Mouse (Mus musculus) intestine, embryonic 15.5 days (tissue): ENCODE measurements around the gene Rtl5. TPM values are rescaled to one million over a fixed set of nuclear protein-coding genes. Genes with fewer than 3 reads are reported as not detected.
A peak's percentile ranks its signal among the peaks of the same experiment; 100 is the strongest.
"Not testable (repeated sequence)": the region's sequence is repeated elsewhere in the genome, so short reads cannot be mapped to it uniquely, and the experiment has no call there.

Experiments
- ATAC-seq: fragments of 200-750 bp; cut with Nextera tagmentation; 2 replicates; pipeline ENCODE4 v1.8.0; 2017; ENCODE audit warnings: moderate TSS enrichment, moderate library complexity
- H3K27ac ChIP-seq: fragments of 300-500 bp; sonication (generic); 2 replicates; pipeline ENCODE4 v1.5.1; 2015; ENCODE audit warnings: mild to moderate bottlenecking, inconsistent platforms
- H3K27me3 ChIP-seq: fragments of 300-500 bp; sonication (generic); replicated peaks from 2 replicates; pipeline ENCODE4 v1.6.1; 2015; ENCODE audit warnings: inconsistent platforms
- H3K36me3 ChIP-seq: fragments of 300-500 bp; sonication (generic); 2 replicates; pipeline ENCODE4 v1.6.1; 2015; ENCODE audit warnings: inconsistent platforms
- H3K4me1 ChIP-seq: fragments of 300-500 bp; sonication (generic); replicated peaks from 2 replicates; pipeline ENCODE4 v1.6.1; 2015; ENCODE audit warnings: inconsistent platforms
- H3K4me2 ChIP-seq: fragments of 300-500 bp; sonication (generic); replicated peaks from 2 replicates; pipeline ENCODE4 v1.6.1; 2015; ENCODE audit warnings: mild to moderate bottlenecking, inconsistent platforms
- H3K4me3 ChIP-seq: fragments of 300-500 bp; sonication (generic); replicated peaks from 2 replicates; pipeline ENCODE4 v1.5.1; 2015; ENCODE audit warnings: inconsistent platforms
- H3K9ac ChIP-seq: fragments of 300-500 bp; sonication (generic); 2 replicates; pipeline ENCODE4 v1.6.1; 2015; ENCODE audit warnings: inconsistent platforms
- H3K9me3 ChIP-seq: fragments of 300-500 bp; sonication (generic); 2 replicates; pipeline ENCODE4 v1.6.1; 2016; ENCODE audit warnings: inconsistent platforms
- WGBS: fragments of 180-500 bp; shearing (Covaris S2); methylation state at CpG from one replicate; pipeline ENCODE4 v1.1.7; 2015; 5-methylcytosine and 5-hydroxymethylcytosine counted together
- polyA plus RNA-seq: library from polyadenylated mRNA; unstranded; fragments of >200 nt; fragmentation: Nextera tagmentation; extraction: Ambion mirVana; gene quantifications from 2 replicates; pipeline ENCODE4 v1.2.1, GENCODE M21; 2015

The Rtl5 gene
- 1.1 and 1.3 TPM in 2 replicates for polyA plus RNA-seq

- WGBS = 23% methylated on average over 61 of the region's 61 CpGs
- Histone ChIP-seq H3K4me2 (peak within 1 kb of the TSS; percentile 76), H3K27me3 (no peaks in the 10 kb centered on the region), H3K9ac (peak within 1 kb of the TSS; percentile 45), H3K9me3 (no peaks in the 10 kb centered on the region), H3K4me3 (peak within 1 kb of the TSS; percentile 47), H3K4me1 (no peaks in the 10 kb centered on the region), H3K27ac (peak within 1 kb of the TSS; percentile 67), H3K36me3 (no peaks in the 10 kb centered on the region)
- ATAC-seq = peak; percentile 97
These were observed at the start of gene Rtl5 for GRCm38 (mm10) chrX:102070591-102071471. Gene Rtl5, minus strand, starts transcription at chrX:102071304.

DNA sequence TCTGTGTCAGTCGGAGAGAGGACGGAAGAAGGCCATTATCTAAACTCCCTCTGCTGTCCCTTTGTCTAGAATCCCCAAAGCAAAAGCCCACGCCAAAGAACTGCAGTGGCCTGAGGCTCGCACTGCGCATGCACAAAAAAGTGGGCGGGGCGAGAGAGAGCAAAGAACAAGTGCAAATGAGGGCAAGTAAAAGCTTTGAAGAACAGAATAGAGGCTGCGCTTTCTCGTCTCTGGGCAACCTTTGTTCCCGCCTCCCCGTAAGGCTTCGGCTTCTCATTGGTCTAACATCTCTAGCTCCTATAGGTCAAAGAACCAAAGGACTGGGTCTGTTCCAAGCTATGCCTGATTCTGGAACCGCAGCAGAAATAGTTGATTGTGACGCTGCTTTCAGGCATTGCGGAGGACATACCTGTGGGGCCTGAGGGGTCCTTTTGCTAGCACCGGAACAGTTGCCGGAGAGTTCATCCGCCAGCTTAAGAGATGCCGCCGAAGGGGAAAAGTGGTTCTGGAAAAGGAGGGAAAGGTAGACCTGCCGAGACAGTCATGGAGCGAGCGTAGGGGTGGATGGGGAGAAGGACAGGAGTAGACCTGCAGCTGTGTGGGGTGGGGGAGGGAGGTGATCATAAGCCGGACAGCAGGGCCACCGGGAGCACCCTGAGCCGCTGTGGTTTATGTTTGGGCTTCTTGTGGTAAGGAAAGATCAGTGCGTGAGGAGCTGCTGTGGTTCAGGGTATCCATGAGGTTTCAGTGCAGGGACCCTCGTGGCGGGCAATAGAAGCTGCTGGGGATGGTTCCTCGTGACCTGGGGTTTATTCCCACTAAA is 48.1 kb upstream of the Rtl5 start, which contains the start of gene Pin4:
TSS of gene Pin4 (plus strand) at position 406 of the 823 bp plus-strand sequence.
- no peaks in the 10 kb centered on the region for H3K4me1 ChIP-seq
- H3K9me3 ChIP-seq = no peaks in the 10 kb centered on the region
- H3K27me3 ChIP-seq = no peaks in the 10 kb centered on the region
- H3K4me3 ChIP-seq = peak within 1 kb of the TSS; percentile 55
- no peak within 1 kb of the TSS for H3K27ac ChIP-seq
- WGBS = 15% methylated on average over 30 of the region's 30 CpGs
- no peaks in the 10 kb centered on the region for H3K36me3 ChIP-seq
- peak within 1 kb of the TSS; percentile 45 for H3K9ac ChIP-seq
- peak; percentile 99 for ATAC-seq
- peak within 1 kb of the TSS; percentile 53 for H3K4me2 ChIP-seq

DNA sequence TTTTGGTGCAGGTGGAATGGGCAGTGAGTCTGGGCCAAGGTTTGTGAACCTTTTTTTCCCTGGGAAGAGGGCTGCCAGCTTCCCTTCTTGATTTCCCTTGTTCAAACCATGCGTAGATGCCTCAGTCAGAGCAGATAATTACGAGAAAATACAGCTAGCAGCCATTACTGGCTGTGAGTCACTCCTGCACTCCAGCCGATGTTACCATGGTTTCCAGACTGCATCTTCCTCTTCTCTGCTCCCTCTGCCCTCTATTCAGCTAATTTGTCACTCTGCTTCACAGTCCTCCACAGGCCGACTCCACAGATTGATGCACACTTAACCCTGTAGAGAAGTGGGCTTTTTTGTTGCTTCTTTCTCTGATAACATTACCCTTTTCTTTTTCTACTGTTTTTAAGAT is 44.6 kb upstream of the Rtl5 start:
- Histone ChIP-seq H3K4me3 (no peak overlapping the region), H3K27me3 (no peaks in the 10 kb centered on the region), H3K9ac (no peak overlapping the region), H3K27ac (no peak overlapping the region), H3K4me1 (no peaks in the 10 kb centered on the region), H3K36me3 (no peaks in the 10 kb centered on the region), H3K4me2 (no peak overlapping the region), H3K9me3 (no peaks in the 10 kb centered on the region)
- 52% methylated on average over 4 of the region's 4 CpGs for WGBS
- ATAC-seq = no peak

- H3K4me1 ChIP-seq, H3K27me3 ChIP-seq, H3K4me3 ChIP-seq, H3K36me3 ChIP-seq, H3K9ac ChIP-seq, H3K9me3 ChIP-seq, H3K27ac ChIP-seq, H3K4me2 ChIP-seq, ATAC-seq: not testable (repeated sequence)
- 61% methylated on average over 5 of the region's 5 CpGs for WGBS
These were observed 38.2 kb upstream of the Rtl5 start for GRCm38 (mm10) chrX:102109349-102109748.

DNA sequence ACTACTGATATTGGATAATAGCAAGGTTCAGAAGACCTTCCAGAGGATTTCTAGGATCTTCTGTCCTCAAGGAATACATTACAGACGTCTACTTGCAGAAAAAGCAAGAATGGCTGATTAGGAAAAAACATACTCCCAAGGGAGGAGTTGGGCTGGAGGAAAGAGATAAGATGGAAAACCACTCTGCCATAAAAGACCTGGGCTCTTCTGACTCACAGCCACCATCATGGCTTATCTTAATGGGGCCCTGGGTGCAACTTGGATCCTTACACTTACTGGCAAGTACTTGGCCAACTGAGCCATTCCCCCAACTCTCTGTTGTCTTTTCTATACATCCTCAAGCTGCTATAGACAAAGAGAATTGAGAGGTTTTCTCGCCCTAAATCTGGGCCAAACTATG is 32.7 kb upstream of the Rtl5 start:
- not testable (repeated sequence) for H3K4me1 ChIP-seq, H3K4me2 ChIP-seq, H3K9ac ChIP-seq, H3K4me3 ChIP-seq, H3K36me3 ChIP-seq, H3K9me3 ChIP-seq, H3K27me3 ChIP-seq, H3K27ac ChIP-seq, ATAC-seq
- 64% methylated on average over 2 of the region's 2 CpGs for WGBS

DNA sequence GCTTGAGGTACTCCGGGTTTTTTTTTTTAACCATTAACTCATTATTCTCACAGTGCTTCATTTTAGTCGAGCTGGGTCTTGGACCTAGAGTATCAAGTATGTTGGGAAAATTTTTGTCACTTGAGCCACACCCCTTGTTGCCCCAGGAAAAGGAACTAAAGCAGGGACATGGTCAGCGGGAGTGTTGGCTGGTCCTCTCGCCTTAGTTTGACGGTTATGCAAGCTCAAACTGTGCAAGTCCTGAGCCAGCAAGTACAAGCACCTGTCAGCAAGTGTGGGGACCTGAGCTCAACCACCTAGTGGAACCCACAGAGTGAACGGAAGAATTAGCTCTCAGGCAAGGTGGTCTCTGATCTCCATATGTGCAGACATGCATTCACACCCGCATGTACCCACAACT is 30.8 kb upstream of the Rtl5 start:
- Histone ChIP-seq H3K4me1 (no peaks in the 10 kb centered on the region), H3K4me2 (no peak overlapping the region), H3K9ac (no peak overlapping the region), H3K27ac (no peak overlapping the region), H3K9me3 (no peaks in the 10 kb centered on the region), H3K27me3 (no peaks in the 10 kb centered on the region), H3K36me3 (no peaks in the 10 kb centered on the region), H3K4me3 (no peak overlapping the region)
- no peak for ATAC-seq
- 71% methylated on average over 7 of the region's 7 CpGs for WGBS

GRCm38 (mm10) chrX:102094381-102094904 is 23.3 kb upstream of the Rtl5 start:
- Histone ChIP-seq H3K27ac (no peak overlapping the region), H3K9me3 (no peaks in the 10 kb centered on the region), H3K9ac (no peak overlapping the region), H3K27me3 (peaks cover 4% of the 10 kb centered on the region; the same call in 1 of the 2 replicates), H3K4me2 (no peak overlapping the region), H3K4me1 (no peaks in the 10 kb centered on the region), H3K36me3 (no peaks in the 10 kb centered on the region), H3K4me3 (no peak overlapping the region)
- ATAC-seq = no peak
- WGBS = 72% methylated on average over 7 of the region's 7 CpGs

DNA sequence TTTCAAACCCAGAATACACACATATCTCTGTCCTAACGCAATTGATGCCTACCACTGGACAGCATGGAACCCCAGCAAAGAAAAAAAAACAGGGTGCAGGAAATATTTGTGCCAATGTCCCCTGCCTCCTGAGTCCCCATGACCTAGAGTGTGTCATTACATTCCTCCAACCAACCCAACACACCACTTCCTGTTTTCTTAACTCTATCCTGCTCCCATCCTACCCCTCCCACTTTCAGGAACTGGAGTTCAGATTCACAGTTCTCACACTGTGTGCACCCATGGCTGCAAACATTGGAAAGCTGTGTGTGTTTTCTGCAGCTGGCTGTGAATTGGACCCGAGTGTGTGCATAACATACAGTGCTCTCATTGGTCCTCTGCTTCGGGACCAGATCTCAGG is 19.5 kb upstream of the Rtl5 start:
- Histone ChIP-seq H3K27me3 (peaks cover 4% of the 10 kb centered on the region; the same call in 1 of the 2 replicates), H3K4me1 (no peaks in the 10 kb centered on the region), H3K4me2 (no peak overlapping the region), H3K36me3 (no peaks in the 10 kb centered on the region), H3K27ac (no peak overlapping the region), H3K9ac (no peak overlapping the region), H3K9me3 (no peaks in the 10 kb centered on the region), H3K4me3 (no peak overlapping the region)
- 77% methylated on average over 3 of the region's 3 CpGs for WGBS
- no peak for ATAC-seq

- ATAC-seq = peak; percentile 84
- Histone ChIP-seq H3K36me3 (no peaks in the 10 kb centered on the region), H3K9ac (no peak overlapping the region), H3K9me3 (no peaks in the 10 kb centered on the region), H3K4me3 (no peak overlapping the region), H3K27me3 (no peaks in the 10 kb centered on the region), H3K27ac (no peak overlapping the region), H3K4me1 (no peaks in the 10 kb centered on the region), H3K4me2 (no peak overlapping the region)
- 68% methylated on average over 8 of the region's 8 CpGs for WGBS
These were observed 14.8 kb upstream of the Rtl5 start for GRCm38 (mm10) chrX:102085798-102086443.

- WGBS = 57% methylated on average over 5 of the region's 5 CpGs
- Histone ChIP-seq H3K9ac (no peak overlapping the region), H3K4me2 (no peak overlapping the region), H3K27ac (no peak overlapping the region), H3K36me3 (no peaks in the 10 kb centered on the region), H3K4me3 (no peak overlapping the region), H3K4me1 (no peaks in the 10 kb centered on the region), H3K27me3 (no peaks in the 10 kb centered on the region), H3K9me3 (no peaks in the 10 kb centered on the region)
- ATAC-seq = no peak
These were observed 11.2 kb upstream of the Rtl5 start for GRCm38 (mm10) chrX:102082340-102082739.

DNA sequence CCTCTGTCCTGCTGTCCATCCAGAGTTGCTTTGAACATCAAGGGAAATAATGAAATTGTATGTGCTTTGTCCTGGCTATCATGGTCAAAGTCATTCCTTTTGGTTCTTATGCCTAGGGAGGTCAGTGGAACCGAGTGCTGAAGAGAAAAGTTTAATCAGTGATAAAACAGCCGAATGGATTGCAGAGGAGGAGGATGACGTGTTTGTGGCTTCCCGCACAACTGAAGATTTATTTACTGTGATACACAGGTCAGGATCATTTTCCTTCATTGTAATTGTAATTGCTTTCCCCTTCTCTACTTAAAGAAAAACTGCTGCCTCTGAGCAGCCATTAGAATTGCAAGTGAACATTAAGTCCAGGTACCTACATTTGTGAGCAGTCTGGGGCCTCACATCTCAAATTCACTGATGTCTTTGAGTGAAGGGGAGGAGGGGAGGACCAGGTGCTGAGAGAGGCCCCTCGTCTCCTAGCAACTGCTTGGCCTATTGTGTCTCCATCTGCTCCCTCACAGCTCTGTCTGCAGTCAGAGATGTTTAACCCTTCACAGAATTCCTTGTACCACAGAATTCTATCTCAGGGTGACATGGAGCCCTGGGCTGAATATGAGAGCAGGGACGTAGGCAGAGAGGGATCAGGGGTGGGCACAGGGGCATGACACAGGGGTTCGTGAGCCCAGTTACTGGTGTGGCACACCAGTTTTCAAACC is 10.6 kb upstream of the Rtl5 start:
- Histone ChIP-seq H3K36me3 (no peaks in the 10 kb centered on the region), H3K4me1 (no peaks in the 10 kb centered on the region), H3K27me3 (no peaks in the 10 kb centered on the region), H3K9ac (no peak overlapping the region), H3K9me3 (no peaks in the 10 kb centered on the region), H3K4me2 (no peak overlapping the region), H3K27ac (no peak overlapping the region), H3K4me3 (no peak overlapping the region)
- 53% methylated on average over 7 of the region's 7 CpGs for WGBS
- ATAC-seq = no peak; the same call in 1 of the 2 replicates
